Mouse (Mus musculus) bone marrow macrophage, adult 2 months (primary cell): ENCODE results near the gene Vipr1.

Source experiments
- CTCF ChIP-seq: IDR thresholded peaks from 2 replicates; pipeline ENCODE4 v1.5.1; 2012; ENCODE audit warnings: low read depth, mild to moderate bottlenecking, low read length, moderate library complexity
- POLR2A ChIP-seq: IDR thresholded peaks from 2 replicates; pipeline ENCODE4 v1.6.1; 2012; ENCODE audit warnings: mild to moderate bottlenecking, low read depth, low read length, borderline replicate concordance

- TF ChIP-seq POLR2A (no peak), CTCF (no peak)
Observed at GRCm38 (mm10) chr9:121642401-121643181, at the start of gene Vipr1.
